28 mouse cellular contexts compared by ENCODE assay signal in the genomic region with DNA sequence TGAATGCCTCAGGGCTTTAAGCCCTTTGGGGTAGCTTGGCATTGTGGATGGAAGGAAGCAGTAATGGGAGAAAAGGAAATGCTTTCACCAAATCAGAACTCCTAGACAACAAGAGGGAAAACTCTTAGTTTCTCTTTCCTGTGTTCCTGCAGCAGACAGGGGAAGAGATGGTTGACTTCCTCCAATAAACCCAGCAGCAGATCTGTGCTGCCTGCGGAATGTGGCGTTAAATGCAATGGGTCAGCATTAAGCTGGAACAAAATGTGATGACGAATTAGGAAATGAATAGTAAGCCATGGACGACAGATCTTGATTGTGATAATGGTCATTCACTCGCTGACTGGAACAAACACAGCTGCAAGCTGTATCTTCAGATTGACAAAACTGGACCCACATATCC. TPM values are rescaled to one million over a fixed set of nuclear protein-coding genes. Genes with fewer than 3 reads are reported as not detected.
DNase-seq lines count a peak whose midpoint lies in the region; ATAC-seq and TF ChIP-seq lines count a peak whose summit lies in the region.
"Had no signal": no experiment of that assay in that cellular context is flagged by ENCODE, and none has a peak within 500 bp of the region (broad histone marks: within the 10 kb centered on the region; RNA-seq: fewer than 3 reads in every experiment).

No protein-coding gene starts in this region.

- H3K9ac ChIP-seq in heart, adult 2 months (ENCODE audit: low read depth, low read length), result no peak overlapping the region
- H3K9ac ChIP-seq: embryonic facial prominence, embryonic 13.5 days; embryonic facial prominence, embryonic 15.5 days; forebrain, embryonic 12.5 days had no signal

- no peaks in the 10 kb centered on the region for H3K79me2 ChIP-seq in heart, adult 2 months (replicated peaks; ENCODE audit: control insufficient read depth, insufficient read depth, low read length)

- H3K4me3 ChIP-seq in heart, adult 2 months, result no peak overlapping the region
- H3K4me3 ChIP-seq: embryonic facial prominence, embryonic 13.5 days; embryonic facial prominence, embryonic 15.5 days; erythroblast, embryonic 14.5 days; forebrain, embryonic 10.5 days; forebrain, embryonic 12.5 days had no signal

- ATAC-seq in megakaryocyte progenitor cell, adult 5-6 weeks (replicated peaks; ENCODE audit: poor library complexity), result no peak
- ATAC-seq: activated CD4-positive, CD25-positive, alpha-beta regulatory T cell, adult 4 months; CD4-positive, CD25-positive, alpha-beta regulatory T cell, adult 4 months; forebrain, embryonic 14.5 days; forebrain, embryonic 16.5 days had no signal

- 40% methylated on average over 5 of the region's 5 CpGs for WGBS in heart, adult 2 months

- H3K27me3 ChIP-seq in heart, adult 2 months (ENCODE audit: control insufficient read depth, insufficient read depth, low read length), result no peaks in the 10 kb centered on the region
- H3K27me3 ChIP-seq: CH12.LX; embryonic facial prominence, embryonic 13.5 days; embryonic facial prominence, embryonic 15.5 days; forebrain, embryonic 12.5 days had no signal

- H3K36me3 ChIP-seq in heart, adult 2 months (ENCODE audit: control insufficient read depth, insufficient read depth, low read length), result no peaks in the 10 kb centered on the region
- H3K36me3 ChIP-seq: embryonic facial prominence, embryonic 13.5 days; embryonic facial prominence, embryonic 15.5 days; forebrain, embryonic 10.5 days; forebrain, embryonic 12.5 days; G1E had no signal

- intact Hi-C loops in heart, adult 2 months (cut with DNase I), result no loop called here

- no peak for TF ChIP-seq EP300 in heart, adult 2 months (IDR thresholded peaks at IDR 0.05; ENCODE audit: insufficient read depth, low read depth, low read length)

- DNase-seq in heart, adult 8-10 months (ENCODE audit: low spot score), result peak; percentile 3
- no peak for DNase-seq in heart, adult 2 months
- peak; percentile 6 for DNase-seq in Muller cell, postnatal 12 days (ENCODE audit: inconsistent ontology term)
- DNase-seq in brain, adult 2 months (ENCODE audit: low read depth, low spot score), result peak; percentile 5
- DNase-seq in yolk sac, embryonic 10.5 days (ENCODE audit: low spot score), result no peak
- DNase-seq: adrenal gland, adult 8-10 months; adrenal gland, postnatal 14 days; adrenal gland, postnatal 36 days; B cell, adult 2 months; cerebellum, adult 11 months; cerebellum, adult 18-20 months; cerebellum, adult 8-10 months; cerebellum, adult 9-11 months; cerebellum, postnatal 14 days; cerebellum, postnatal 36 days; embryo, embryonic 11 days had no signal

- TF ChIP-seq CTCF in heart, adult 2 months (IDR thresholded peaks at IDR 0.05), result no peak

- H3K27ac ChIP-seq in heart, adult 2 months, result no peak overlapping the region
- H3K27ac ChIP-seq: embryonic facial prominence, embryonic 13.5 days; embryonic facial prominence, embryonic 15.5 days; forebrain, embryonic 10.5 days; forebrain, embryonic 12.5 days had no signal

- TF ChIP-seq POLR2A in heart, adult 2 months (IDR thresholded peaks at IDR 0.05; ENCODE audit: insufficient read depth, low read depth, low read length), result no peak

- no peaks in the 10 kb centered on the region for H3K4me1 ChIP-seq in heart, adult 2 months (ENCODE audit: control insufficient read depth, insufficient read depth, low read length)
- H3K4me1 ChIP-seq: embryonic facial prominence, embryonic 13.5 days; embryonic facial prominence, embryonic 15.5 days; forebrain, embryonic 12.5 days had no signal

RNA-seq across cellular contexts. Expression of a gene that starts 46.8 kb away (rescaled TPM):
- total RNA-seq in heart, adult 8-10 months (2022), result 10 to 100 TPM; 18.0 to 18.6 (median 18.4) TPM
- 10 to 100 TPM; 17.8 to 18.8 TPM for total RNA-seq in heart, adult 2 months (2021)
- polyA plus RNA-seq in heart, adult 2 months (2012; rRNA removed), result 2.8 and 4.9 TPM in 2 replicates
- 34.4 and 38.1 TPM in 2 replicates for total RNA-seq in megakaryocyte progenitor cell, adult 5-6 weeks (2015)
- 31.5 and 42.6 TPM in 2 replicates for total RNA-seq in megakaryocyte progenitor cell, adult 5-6 weeks (2017)

Comparison
In these comparisons a context has a peak if more than half of its experiments do, and no peak if none do; other contexts are left out.
1. DNase-seq: peak in heart, adult 8-10 months (single experiment), Muller cell, postnatal 12 days (single experiment) and brain, adult 2 months (single experiment); none in heart, adult 2 months (0 of 2) and yolk sac, embryonic 10.5 days (single experiment).